Mouse (Mus musculus) gastrocnemius, postnatal 10 days (tissue): ENCODE data around the gene Spata33. TPM values are rescaled to one million over a fixed set of nuclear protein-coding genes. Genes with fewer than 3 reads are reported as not detected.

ENCODE experiments used
- total RNA-seq, 2 experiments: library from RNA; stranded (reverse); gene quantifications; 2 replicates each; pipeline ENCODE4 v1.2.3; 2021

The Spata33 gene
- total RNA-seq, 2 experiments from 2014 or later = 1.2 to 2.4 TPM

Other genes with a start within 250 kb of the Spata33 start
- gene Ankrd11, start 170.6 kb upstream of the Spata33 start, total RNA-seq = 10 to 100 TPM; 52.0 to 65.8 TPM
- 10 to 100 TPM; 49.6 to 56.8 TPM for gene Spg7, start 149.9 kb upstream of the Spata33 start, total RNA-seq
- gene Rpl13, start 110.5 kb upstream of the Spata33 start, total RNA-seq = 100 to 1,000 TPM; 676 to 736 TPM
- gene Cpne7, start 95.5 kb upstream of the Spata33 start, total RNA-seq = under 1 TPM; 0.41 to 0.82 TPM
- gene Sult5a1, start 54.5 kb upstream of the Spata33 start, total RNA-seq = 1 to 10 TPM; 5.8 to 6.4 TPM
- 1 to 10 TPM; 5.1 to 6.6 TPM for gene Dpep1, start 26.6 kb upstream of the Spata33 start, total RNA-seq
- gene Chmp1a, start 69 bp upstream of the Spata33 start, total RNA-seq = 10 to 100 TPM; 41.0 to 48.2 TPM
- gene Cdk10, start 12.0 kb downstream of the Spata33 start, total RNA-seq = 10 to 100 TPM; 14.2 to 18.7 TPM
- 1 to 10 TPM; 1.2 to 1.5 TPM for gene Spata2l, start 23.4 kb downstream of the Spata33 start, total RNA-seq
- gene Zfp276, start 41.4 kb downstream of the Spata33 start, total RNA-seq = 10 to 100 TPM in 1 of 2 experiments, 1 to 10 TPM in 1; 8.0 to 11.5 TPM
- gene Vps9d1, start 41.5 kb downstream of the Spata33 start, total RNA-seq = 10 to 100 TPM; 12.3 to 13.4 TPM
- 1 to 10 TPM; 4.6 to 6.2 TPM for gene Fanca, start 105.7 kb downstream of the Spata33 start, total RNA-seq
- gene Spire2, start 119.9 kb downstream of the Spata33 start, total RNA-seq = 1 to 10 TPM in 1 of 2 experiments, under 1 TPM in 1; 0.86 to 1.2 TPM
- 100 to 1,000 TPM; 144 to 157 TPM for gene Tcf25, start 160.9 kb downstream of the Spata33 start, total RNA-seq
- gene Mc1r, start 194.3 kb downstream of the Spata33 start, total RNA-seq = not detected
- gene Tubb3, start 198.6 kb downstream of the Spata33 start, total RNA-seq = 1 to 10 TPM; 1.8 to 1.9 TPM
- gene Def8, start 210.7 kb downstream of the Spata33 start, total RNA-seq = 10 to 100 TPM; 35.8 to 37.6 TPM